Mouse (Mus musculus): Measurements from ENCODE around the gene Mfsd2a. TPM values are rescaled to one million over a fixed set of nuclear protein-coding genes. Genes with fewer than 3 reads are reported as not detected.
"Not testable (repeated sequence)": the region's sequence is repeated elsewhere in the genome, so short reads cannot be mapped to it uniquely, and the experiment has no call there.

Gene Mfsd2a
- polyA plus RNA-seq, 1 experiment from 2014 or later: 25.2 TPM

GRCm38 (mm10) chr4:122996221-122996617, 35.2 kb upstream of the Mfsd2a start:
- peak; percentile 18 for ATAC-seq (ENCODE audit: low FRiP score)
- peaks cover 12% of the 10 kb centered on the region for H3K4me1 ChIP-seq (replicated peaks; ENCODE audit: control insufficient read depth, insufficient read depth, low read length)
- under 1% methylated on average over 28 of the region's 32 CpGs for WGBS

DNA sequence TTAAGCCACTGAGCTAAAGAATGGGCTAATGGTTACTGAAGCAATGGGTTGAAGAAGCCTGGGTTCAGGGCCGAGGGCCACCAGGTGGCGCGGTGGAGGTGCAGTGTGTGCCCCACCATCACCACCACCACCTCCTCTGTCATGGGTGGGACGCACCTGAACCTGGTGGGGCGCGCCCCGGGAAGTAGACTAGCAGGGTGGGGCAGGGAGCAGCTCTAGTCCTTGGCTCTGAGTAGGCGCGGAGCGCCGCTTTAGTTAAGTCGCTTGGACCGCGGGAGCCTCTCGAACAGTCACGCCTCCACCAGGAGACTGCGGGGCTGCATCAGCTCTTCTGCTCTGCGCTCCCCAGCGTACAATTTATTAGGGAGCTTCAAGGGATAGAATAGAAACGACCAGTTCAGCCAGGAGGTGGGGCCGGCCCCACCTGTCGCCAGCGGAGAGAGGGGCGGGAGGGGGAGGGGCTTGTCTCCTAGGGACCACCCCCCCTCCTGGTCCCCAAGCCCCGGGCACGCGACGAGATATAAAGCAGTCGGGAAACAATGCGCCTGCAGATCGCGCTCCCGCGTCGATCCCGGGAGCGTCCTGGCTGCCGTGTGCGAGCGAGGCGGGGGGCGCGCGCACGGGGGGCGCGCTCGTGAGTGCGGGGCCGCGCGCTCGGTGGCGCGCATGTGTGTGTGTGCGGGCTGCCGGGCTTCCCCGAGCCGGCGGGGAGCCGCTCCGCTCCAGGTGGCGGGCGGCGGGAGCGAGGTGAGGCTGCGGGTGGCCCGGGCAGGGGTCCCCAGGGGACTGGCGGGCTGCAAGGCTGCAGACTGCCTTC, 34.6 kb upstream of the Mfsd2a start, which contains the start of gene Mycl:
Gene Mycl (plus strand): TSS at position 249 of the 817 bp plus-strand sequence.
- Histone ChIP-seq H3K9ac (ENCODE audit: low read depth, low read length) (peak within 1 kb of the TSS; percentile 93), H3K36me3 (ENCODE audit: control insufficient read depth, insufficient read depth, low read length) (no peaks in the 10 kb centered on the region), H3K27me3 (ENCODE audit: control insufficient read depth, insufficient read depth, low read length) (no peaks in the 10 kb centered on the region), H3K4me1 (replicated peaks; ENCODE audit: control insufficient read depth, insufficient read depth, low read length) (peaks cover 6% of the 10 kb centered on the region), H3K4me3 (ENCODE audit: low read depth, low read length) (peak within 1 kb of the TSS; percentile 88), H3K4me2 (replicated peaks; ENCODE audit: low read depth, low read length) (peak within 1 kb of the TSS; percentile 81), H3K9me3 (ENCODE audit: control insufficient read depth, low read length) (no peaks in the 10 kb centered on the region), H3K27ac (ENCODE audit: low read depth, low read length) (peak within 1 kb of the TSS; percentile 98)
- DNase-seq (ENCODE audit: low spot score): peak; percentile 94
- WGBS: under 1% methylated on average over 38 of the region's 69 CpGs
- peak; percentile 69 for ATAC-seq (ENCODE audit: low FRiP score)

More at GRCm38 (mm10) chr4:122996221-122996617, 35.2 kb upstream of the Mfsd2a start:
- Histone ChIP-seq H3K27ac (ENCODE audit: low read depth, low read length) (peak overlapping the region; percentile 98), H3K4me3 (ENCODE audit: low read depth, low read length) (peak overlapping the region; percentile 88), H3K9ac (ENCODE audit: low read depth, low read length) (peak overlapping the region; percentile 93), H3K27me3 (ENCODE audit: control insufficient read depth, insufficient read depth, low read length) (no peaks in the 10 kb centered on the region), H3K9me3 (ENCODE audit: control insufficient read depth, low read length) (no peaks in the 10 kb centered on the region), H3K36me3 (ENCODE audit: control insufficient read depth, insufficient read depth, low read length) (no peaks in the 10 kb centered on the region), H3K4me2 (replicated peaks; ENCODE audit: low read depth, low read length) (peak overlapping the region; percentile 81)
- DNase-seq (ENCODE audit: low spot score): no peak

GRCm38 (mm10) chr4:122992276-122992675, 31.3 kb upstream of the Mfsd2a start:
- Histone ChIP-seq H3K9ac (ENCODE audit: low read depth, low read length) (no peak overlapping the region), H3K36me3 (ENCODE audit: control insufficient read depth, insufficient read depth, low read length) (no peaks in the 10 kb centered on the region), H3K27me3 (ENCODE audit: control insufficient read depth, insufficient read depth, low read length) (no peaks in the 10 kb centered on the region), H3K4me3 (ENCODE audit: low read depth, low read length) (no peak overlapping the region), H3K9me3 (ENCODE audit: control insufficient read depth, low read length) (no peaks in the 10 kb centered on the region), H3K27ac (ENCODE audit: low read depth, low read length) (no peak overlapping the region), H3K4me1 (replicated peaks; ENCODE audit: control insufficient read depth, insufficient read depth, low read length) (no peaks in the 10 kb centered on the region), H3K4me2 (replicated peaks; ENCODE audit: low read depth, low read length) (no peak overlapping the region)
- DNase-seq (ENCODE audit: low spot score): no peak
- no peak for ATAC-seq (ENCODE audit: low FRiP score)
- 60% methylated on average over 3 of the region's 3 CpGs for WGBS

GRCm38 (mm10) chr4:122991177-122991576, 30.2 kb upstream of the Mfsd2a start:
- 71% methylated on average over 1 of the region's 1 CpGs for WGBS

GRCm38 (mm10) chr4:122988004-122988403, 27.0 kb upstream of the Mfsd2a start:
- H3K27ac ChIP-seq (ENCODE audit: low read depth, low read length); H3K36me3 ChIP-seq (ENCODE audit: control insufficient read depth, insufficient read depth, low read length); H3K4me3 ChIP-seq (ENCODE audit: low read depth, low read length); ATAC-seq (ENCODE audit: low FRiP score); H3K4me1 ChIP-seq (replicated peaks; ENCODE audit: control insufficient read depth, insufficient read depth, low read length); H3K4me2 ChIP-seq (replicated peaks; ENCODE audit: low read depth, low read length); H3K27me3 ChIP-seq (ENCODE audit: control insufficient read depth, insufficient read depth, low read length); H3K9me3 ChIP-seq (ENCODE audit: control insufficient read depth, low read length); DNase-seq (ENCODE audit: low spot score); H3K9ac ChIP-seq (ENCODE audit: low read depth, low read length): not testable (repeated sequence)
- WGBS: 48% methylated on average over 3 of the region's 3 CpGs

More at GRCm38 (mm10) chr4:122991177-122991576, 30.2 kb upstream of the Mfsd2a start:
- no peak for ATAC-seq (ENCODE audit: low FRiP score)
- Histone ChIP-seq H3K9me3 (ENCODE audit: control insufficient read depth, low read length) (no peaks in the 10 kb centered on the region), H3K4me1 (replicated peaks; ENCODE audit: control insufficient read depth, insufficient read depth, low read length) (no peaks in the 10 kb centered on the region), H3K36me3 (ENCODE audit: control insufficient read depth, insufficient read depth, low read length) (no peaks in the 10 kb centered on the region), H3K27me3 (ENCODE audit: control insufficient read depth, insufficient read depth, low read length) (no peaks in the 10 kb centered on the region), H3K27ac (ENCODE audit: low read depth, low read length) (no peak overlapping the region), H3K9ac (ENCODE audit: low read depth, low read length) (no peak overlapping the region), H3K4me3 (ENCODE audit: low read depth, low read length) (no peak overlapping the region), H3K4me2 (replicated peaks; ENCODE audit: low read depth, low read length) (no peak overlapping the region)
- no peak for DNase-seq (ENCODE audit: low spot score)

- H3K4me2 ChIP-seq (replicated peaks; ENCODE audit: low read depth, low read length): no peak overlapping the region
- H3K4me1 ChIP-seq (replicated peaks; ENCODE audit: control insufficient read depth, insufficient read depth, low read length): peaks cover 2% of the 10 kb centered on the region; the same call in 1 of the 2 replicates
- no peak for ATAC-seq (ENCODE audit: low FRiP score)
- H3K9ac ChIP-seq (ENCODE audit: low read depth, low read length): no peak overlapping the region
- H3K9me3 ChIP-seq (ENCODE audit: control insufficient read depth, low read length): no peaks in the 10 kb centered on the region
- 85% methylated on average over 4 of the region's 4 CpGs for WGBS
- DNase-seq (ENCODE audit: low spot score): no peak
- H3K4me3 ChIP-seq (ENCODE audit: low read depth, low read length): no peak overlapping the region
- no peaks in the 10 kb centered on the region for H3K36me3 ChIP-seq (ENCODE audit: control insufficient read depth, insufficient read depth, low read length)
- H3K27ac ChIP-seq (ENCODE audit: low read depth, low read length): no peak overlapping the region
- no peaks in the 10 kb centered on the region for H3K27me3 ChIP-seq (ENCODE audit: control insufficient read depth, insufficient read depth, low read length)
Observed at GRCm38 (mm10) chr4:122987421-122987820, 26.4 kb upstream of the Mfsd2a start.

GRCm38 (mm10) chr4:122985110-122985509, 24.1 kb upstream of the Mfsd2a start:
- H3K9ac ChIP-seq (ENCODE audit: low read depth, low read length): no peak overlapping the region
- no peaks in the 10 kb centered on the region; the same call in 1 of the 2 replicates for H3K27me3 ChIP-seq (ENCODE audit: control insufficient read depth, insufficient read depth, low read length)
- no peak overlapping the region for H3K27ac ChIP-seq (ENCODE audit: low read depth, low read length)
- no peaks in the 10 kb centered on the region for H3K9me3 ChIP-seq (ENCODE audit: control insufficient read depth, low read length)
- H3K4me2 ChIP-seq (replicated peaks; ENCODE audit: low read depth, low read length): no peak overlapping the region
- no peak overlapping the region for H3K4me3 ChIP-seq (ENCODE audit: low read depth, low read length)
- no peaks in the 10 kb centered on the region for H3K36me3 ChIP-seq (ENCODE audit: control insufficient read depth, insufficient read depth, low read length)
- peaks cover 2% of the 10 kb centered on the region; the same call in 1 of the 2 replicates for H3K4me1 ChIP-seq (replicated peaks; ENCODE audit: control insufficient read depth, insufficient read depth, low read length)
- ATAC-seq (ENCODE audit: low FRiP score): peak; percentile 83
- DNase-seq (ENCODE audit: low spot score): peak; percentile 73
- WGBS: 54% methylated on average over 8 of the region's 8 CpGs

DNA sequence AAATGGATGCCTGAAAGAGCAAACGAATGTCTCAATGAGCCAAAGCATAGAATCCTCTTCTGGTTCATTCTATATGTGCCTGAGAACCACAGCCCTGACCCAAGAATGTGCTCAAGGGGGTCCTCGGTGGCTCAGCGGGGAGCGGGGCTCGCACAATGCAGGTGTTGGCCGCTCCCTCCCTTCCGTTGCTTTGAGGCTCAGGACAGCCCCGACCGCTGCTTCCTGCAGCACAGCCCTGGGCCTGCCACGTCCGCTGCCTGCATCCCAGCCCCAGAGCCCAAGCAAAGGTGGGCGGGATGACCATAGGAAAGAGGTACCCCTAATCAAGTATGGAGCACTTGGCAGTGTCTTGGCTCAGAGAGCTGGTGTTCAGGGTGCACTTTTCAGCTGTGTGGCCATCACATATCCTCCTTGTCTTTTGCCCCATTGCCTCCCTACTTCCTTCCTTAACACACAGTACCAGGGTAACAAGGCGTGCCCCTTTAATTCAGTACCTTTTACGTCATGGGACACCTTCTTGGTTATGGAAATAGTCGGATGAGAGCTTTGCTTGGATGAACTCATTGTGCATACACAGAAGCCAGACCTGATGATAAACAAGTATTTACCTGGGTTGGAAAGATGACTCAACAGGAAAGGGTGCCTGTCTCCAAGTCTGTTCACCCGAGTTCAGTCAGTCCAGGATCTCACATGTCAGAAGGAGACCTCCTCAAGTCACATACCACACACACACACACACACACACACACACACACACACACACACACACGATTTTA, 22.7 kb upstream of the Mfsd2a start:
- no peaks in the 10 kb centered on the region for H3K9me3 ChIP-seq (ENCODE audit: control insufficient read depth, low read length)
- no peak overlapping the region; the same call in 1 of the 2 replicates for H3K9ac ChIP-seq (ENCODE audit: low read depth, low read length)
- no peak overlapping the region for H3K27ac ChIP-seq (ENCODE audit: low read depth, low read length)
- DNase-seq (ENCODE audit: low spot score): no peak
- H3K27me3 ChIP-seq (ENCODE audit: control insufficient read depth, insufficient read depth, low read length): no peaks in the 10 kb centered on the region; the same call in 1 of the 2 replicates
- H3K4me2 ChIP-seq (replicated peaks; ENCODE audit: low read depth, low read length): peak overlapping the region; percentile 8; the same call in 1 of the 2 replicates
- peaks cover 2% of the 10 kb centered on the region; the same call in 1 of the 2 replicates for H3K4me1 ChIP-seq (replicated peaks; ENCODE audit: control insufficient read depth, insufficient read depth, low read length)
- no peak overlapping the region for H3K4me3 ChIP-seq (ENCODE audit: low read depth, low read length)
- WGBS: 28% methylated on average over 15 of the region's 17 CpGs
- H3K36me3 ChIP-seq (ENCODE audit: control insufficient read depth, insufficient read depth, low read length): no peaks in the 10 kb centered on the region
- ATAC-seq (ENCODE audit: low FRiP score): no peak
